Mouse (Mus musculus) c-Kit-positive CD71-positive TER-119-positive erythroid progenitor cells, embryonic 14.5 days (primary cell): ENCODE results near the gene Rarb.

Experiments
- DNase-seq: peaks from one replicate; pipeline ENCODE4 v3.0.0-alpha.2; 2013; ENCODE audit warnings: low spot score

Gene Rarb

DNA sequence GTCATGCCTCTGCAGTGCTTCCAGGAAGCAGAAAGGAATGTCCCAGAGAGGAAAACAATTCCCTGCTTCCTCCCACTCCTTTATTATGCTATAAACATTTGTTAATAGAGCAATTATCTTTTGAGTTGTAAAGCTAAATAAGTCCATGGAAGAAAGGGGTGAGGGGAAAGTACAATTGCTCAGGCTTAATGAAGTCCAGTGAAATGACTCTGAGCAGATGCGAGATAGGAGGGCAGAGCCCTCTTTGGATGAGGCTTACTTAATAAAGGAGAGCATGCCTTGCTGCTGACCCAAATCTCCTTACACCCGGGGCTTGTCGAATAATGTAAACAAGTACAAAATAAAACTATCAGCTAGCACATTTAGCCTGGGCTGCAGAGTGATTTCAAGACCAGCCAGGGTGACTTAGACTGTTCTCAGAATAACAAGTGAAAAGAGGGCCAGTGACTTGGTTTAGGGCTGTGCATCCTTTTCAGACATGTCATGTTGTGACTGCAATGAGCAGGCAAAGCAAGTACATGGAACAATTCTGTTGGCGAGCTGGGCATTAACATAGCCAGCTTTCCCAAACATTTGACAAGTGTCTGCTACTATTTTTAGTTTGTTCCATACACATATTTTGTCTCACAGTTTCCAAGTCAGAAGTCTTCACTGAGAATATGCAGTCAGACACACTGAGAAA is 83.5 kb downstream of the Rarb start:
- DNase-seq, result no peak

DNA sequence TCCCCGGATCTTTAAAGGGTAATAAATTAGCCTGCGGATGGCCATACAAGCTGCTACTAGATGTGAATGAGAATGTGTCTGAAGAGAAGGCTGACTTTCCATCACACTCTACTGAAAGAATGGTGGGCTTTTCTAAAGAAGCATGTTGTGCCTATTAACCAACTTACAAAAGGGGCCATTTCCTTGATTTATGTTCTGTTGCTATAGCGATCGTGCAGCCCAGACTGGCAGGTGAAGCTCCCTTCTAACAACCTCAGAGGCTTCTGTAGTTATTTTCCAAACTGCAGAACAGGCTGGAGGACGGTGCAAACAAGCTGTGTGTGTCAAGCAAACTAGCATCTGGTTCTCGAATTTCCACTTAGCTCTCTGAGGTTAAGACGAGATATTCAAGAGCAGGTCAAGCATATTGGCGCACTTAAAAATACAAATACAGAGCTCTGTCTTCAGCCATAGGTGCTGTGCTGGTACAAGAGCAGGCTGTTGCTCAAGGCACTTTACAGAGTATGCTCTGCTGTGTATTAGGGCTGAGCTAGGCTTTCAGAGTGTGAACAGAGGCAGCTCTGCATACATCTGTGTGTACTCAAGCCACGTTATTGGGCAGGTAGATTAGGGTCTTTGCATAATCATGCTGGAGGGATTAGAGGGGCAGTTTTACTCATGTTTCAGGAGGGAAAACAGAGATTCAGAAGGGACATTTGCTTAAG is 85.2 kb downstream of the Rarb start:
- DNase-seq, result no peak

- no peak for DNase-seq
Measured at GRCm38 (mm10) chr14:16732054-16732453, 86.9 kb downstream of the Rarb start.

DNA sequence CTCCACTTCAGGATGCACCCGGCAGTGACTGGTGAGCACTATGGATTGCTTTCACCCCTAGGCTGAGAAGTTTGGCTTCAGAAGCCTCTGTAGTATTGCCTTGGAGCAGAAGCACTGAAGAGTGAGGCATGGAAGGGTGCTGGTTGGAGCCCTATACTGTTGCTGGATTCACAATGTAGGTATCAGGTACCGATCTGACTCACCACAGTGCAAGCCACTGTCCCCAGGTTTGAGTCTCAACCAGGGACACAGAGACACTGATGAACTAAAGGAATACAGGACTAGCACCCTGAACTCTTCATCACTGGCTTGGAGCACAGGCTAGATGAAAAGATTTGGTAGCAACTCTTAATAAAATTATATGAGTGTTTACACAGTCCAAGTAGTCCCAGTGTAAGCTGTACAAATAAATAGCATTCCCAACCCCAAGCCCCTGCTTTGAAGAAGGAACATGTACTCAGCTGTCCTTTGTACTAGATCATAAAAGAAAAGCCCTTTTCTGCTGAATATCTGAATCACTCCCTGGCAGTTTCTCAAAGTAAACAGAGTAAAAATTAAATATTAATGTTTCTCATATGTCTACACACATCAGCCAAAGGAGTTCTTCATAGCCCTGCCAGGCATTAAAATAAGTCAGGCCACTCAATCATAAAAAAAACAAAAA is 90.6 kb downstream of the Rarb start:
- no peak for DNase-seq

- no peak for DNase-seq
Measured at GRCm38 (mm10) chr14:16723991-16724390, 95.0 kb downstream of the Rarb start.

DNA sequence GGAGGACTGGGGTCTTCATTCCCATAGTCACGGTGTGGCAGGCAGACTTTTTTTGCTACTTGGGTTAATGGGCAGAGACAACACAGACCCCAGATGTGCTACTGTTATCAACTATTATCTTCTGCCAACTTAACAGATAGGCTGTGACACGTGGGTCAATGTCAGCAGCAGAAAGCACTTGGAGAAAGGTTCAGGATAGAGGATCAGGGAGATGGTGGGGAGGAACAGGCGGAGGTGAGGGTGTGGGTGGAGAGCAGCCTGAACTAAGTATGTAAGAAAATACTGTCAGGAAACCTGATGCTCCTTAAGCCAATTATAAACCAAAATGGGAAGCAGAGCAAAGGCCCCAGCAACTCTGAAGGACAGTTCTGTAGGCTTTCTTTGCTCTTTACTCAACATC is 101.1 kb downstream of the Rarb start:
- no peak for DNase-seq

- no peak for DNase-seq
Measured at GRCm38 (mm10) chr14:16714344-16714955, 104.5 kb downstream of the Rarb start.

- no peak for DNase-seq
Measured at GRCm38 (mm10) chr14:16713773-16714172, 105.2 kb downstream of the Rarb start.

GRCm38 (mm10) chr14:16699228-16699627 is 119.7 kb downstream of the Rarb start:
- no peak for DNase-seq

GRCm38 (mm10) chr14:16695453-16696120 is 123.4 kb downstream of the Rarb start:
- DNase-seq, result no peak

DNA sequence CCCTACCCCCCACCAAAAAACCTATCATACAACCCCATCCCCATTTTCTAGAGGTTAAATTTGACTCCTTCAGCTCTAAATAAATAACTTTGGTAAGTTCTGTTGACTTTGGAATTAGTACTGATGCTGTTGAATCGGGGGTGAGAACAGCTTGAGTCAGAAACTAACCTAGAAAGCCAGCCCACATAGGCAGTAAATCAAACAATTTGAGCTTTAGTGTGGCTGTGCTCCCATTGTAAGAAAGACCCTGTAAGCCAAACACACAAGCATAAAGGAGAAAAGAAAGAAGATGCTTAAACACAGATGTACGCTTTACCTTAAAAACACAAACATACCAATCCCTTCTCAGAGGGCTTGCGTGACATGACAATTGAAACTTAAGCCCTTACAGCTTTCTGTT is 140.6 kb downstream of the Rarb start:
- no peak for DNase-seq

- no peak for DNase-seq
Measured at GRCm38 (mm10) chr14:16677081-16677480, 141.9 kb downstream of the Rarb start.

- no peak for DNase-seq
Measured at GRCm38 (mm10) chr14:16670571-16670970, 148.4 kb downstream of the Rarb start.

GRCm38 (mm10) chr14:16639153-16639943 is 179.6 kb downstream of the Rarb start:
- no peak for DNase-seq

DNA sequence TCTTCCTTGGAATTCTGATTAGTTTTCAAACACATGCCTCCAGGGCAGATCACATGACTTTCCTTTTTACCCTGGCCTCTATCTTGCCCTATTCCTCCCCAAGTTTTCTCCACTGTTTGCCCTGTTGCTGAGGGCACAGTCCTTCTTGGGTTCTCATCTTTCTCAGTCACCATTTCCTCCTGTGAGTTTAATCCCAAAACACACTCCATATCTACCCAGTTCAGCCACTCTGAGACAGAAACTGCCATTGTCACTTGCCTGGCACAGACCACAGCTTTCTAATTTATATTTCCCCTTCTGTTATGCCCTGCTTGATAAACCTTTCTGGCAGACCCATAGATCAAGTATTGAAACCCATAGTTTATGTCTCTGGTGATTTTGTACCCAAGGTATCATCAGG is 205.0 kb downstream of the Rarb start:
- no peak for DNase-seq

DNA sequence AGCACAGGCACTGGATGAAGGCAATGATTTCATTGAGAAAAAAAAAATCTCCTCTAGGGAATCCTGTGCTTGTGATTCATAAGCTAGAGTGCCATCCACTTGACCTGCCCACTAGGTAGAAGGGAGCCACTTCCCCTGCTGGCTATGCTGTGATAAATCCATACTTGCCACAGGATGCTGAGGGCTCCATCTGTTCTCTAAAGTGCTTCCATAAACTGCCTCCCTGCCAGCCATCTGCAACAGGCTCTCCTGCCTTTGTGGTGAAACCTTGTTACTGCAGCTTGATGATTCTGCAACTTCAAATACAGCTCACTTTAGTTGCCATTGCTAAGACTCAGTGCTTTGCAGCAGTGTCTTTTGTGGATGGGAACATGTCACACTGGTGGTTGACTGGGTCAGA is 213.5 kb downstream of the Rarb start:
- no peak for DNase-seq

GRCm38 (mm10) chr14:16604469-16605064 is 214.4 kb downstream of the Rarb start:
- no peak for DNase-seq

DNA sequence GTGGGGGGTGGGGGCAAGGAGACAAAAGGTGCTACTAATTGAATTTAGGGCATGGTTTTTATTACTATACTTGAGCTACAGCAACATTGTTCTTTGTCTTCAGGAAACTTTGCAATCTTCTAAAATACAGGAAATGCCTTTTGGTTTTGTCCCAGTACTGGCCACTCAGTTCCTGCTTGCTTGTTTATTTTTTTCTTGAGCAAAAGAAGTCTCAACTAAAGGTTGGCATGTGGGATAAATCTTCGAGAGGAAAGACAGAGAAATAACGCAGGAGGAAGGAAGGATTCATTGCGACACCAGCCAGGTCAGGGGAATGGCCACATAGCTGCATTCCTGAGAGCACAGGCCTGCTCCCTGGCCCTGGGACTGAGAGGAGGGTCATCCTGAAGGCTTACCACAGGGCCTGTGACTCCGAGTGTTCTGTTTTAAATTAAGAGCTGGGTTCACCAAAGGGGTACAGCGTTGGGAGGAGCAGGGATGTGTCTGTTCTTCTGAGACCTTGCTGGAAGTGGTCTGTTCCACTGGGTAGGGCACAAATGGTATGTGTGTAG is 215.8 kb downstream of the Rarb start:
- no peak for DNase-seq

DNA sequence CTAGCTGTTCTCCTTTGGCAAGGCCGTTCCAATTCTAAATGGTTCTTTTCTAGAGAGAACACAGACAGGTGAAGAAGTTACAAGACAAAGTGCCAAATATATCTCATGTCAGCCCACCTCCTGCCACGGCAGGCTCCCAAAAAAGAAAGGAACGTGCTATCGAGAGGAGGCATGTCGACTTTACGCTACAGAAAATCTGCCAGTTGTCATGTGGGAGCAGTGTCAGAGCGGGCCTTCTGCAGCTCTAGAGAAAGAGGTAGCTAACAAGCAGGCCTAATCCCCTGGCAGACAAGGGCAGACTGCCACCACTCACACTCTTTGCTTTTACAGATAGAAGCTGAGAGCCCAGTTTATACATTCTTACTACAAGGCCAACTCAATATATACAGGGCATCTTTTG is 219.7 kb downstream of the Rarb start:
- no peak for DNase-seq

DNA sequence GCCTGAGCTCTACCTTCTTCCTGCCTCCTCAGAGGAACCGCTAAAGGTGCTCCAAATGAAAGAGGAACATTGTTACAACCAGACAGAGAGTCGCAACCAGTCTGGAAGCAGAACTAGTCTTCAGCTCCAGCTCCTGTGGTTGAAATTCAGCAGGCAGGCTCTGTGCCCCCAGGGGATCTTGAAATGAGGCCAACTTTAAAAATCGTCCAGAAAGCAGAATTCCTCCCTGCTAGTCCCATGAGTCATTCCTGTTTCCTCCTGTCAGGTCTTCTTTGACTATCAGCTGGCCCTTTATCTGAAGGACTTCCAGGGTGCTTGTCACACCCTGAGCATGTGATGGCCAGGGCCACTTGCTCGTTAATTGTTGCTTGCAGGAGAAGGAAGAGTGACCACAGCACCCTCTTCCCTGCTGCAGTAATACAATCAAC is 220.9 kb downstream of the Rarb start:
- no peak for DNase-seq

DNA sequence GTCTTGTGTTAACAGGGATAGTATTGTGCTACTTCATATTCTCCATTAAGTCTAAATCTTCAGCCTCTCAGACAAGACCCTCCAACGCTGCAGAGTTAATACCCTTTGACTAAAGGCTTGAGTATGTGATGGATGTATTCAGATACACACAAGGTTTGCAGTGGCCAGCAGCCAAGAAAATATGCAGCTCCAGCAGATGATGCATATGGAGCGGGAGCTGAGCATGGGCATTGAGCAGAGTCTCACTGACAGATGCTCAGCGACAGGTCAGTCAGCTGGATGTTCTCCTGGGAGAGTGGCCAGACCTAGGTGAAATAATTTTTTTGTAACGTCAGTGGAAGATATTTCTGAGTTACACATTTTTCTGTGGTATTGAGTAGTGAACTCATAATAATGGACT is 229.8 kb downstream of the Rarb start:
- no peak for DNase-seq
